Mouse (Mus musculus) embryonic fibroblast, embryonic 13.5 days (primary cell): Measurements from ENCODE around the gene Ccdc151.
A peak's percentile ranks its signal among the peaks of the same experiment; 100 is the strongest.

ENCODE experiments used
- CTCF ChIP-seq: IDR thresholded peaks from 2 replicates; pipeline ENCODE4 v1.5.1; 2011; ENCODE audit warnings: mild to moderate bottlenecking, control low read depth, low read length, moderate library complexity, borderline replicate concordance; ENCODE audit not compliant: insufficient read depth
- POLR2A ChIP-seq: IDR thresholded peaks from 2 replicates; pipeline ENCODE4 v1.6.1; 2011; ENCODE audit warnings: low read depth, mild to moderate bottlenecking, control low read depth, low read length, moderate library complexity

DNA sequence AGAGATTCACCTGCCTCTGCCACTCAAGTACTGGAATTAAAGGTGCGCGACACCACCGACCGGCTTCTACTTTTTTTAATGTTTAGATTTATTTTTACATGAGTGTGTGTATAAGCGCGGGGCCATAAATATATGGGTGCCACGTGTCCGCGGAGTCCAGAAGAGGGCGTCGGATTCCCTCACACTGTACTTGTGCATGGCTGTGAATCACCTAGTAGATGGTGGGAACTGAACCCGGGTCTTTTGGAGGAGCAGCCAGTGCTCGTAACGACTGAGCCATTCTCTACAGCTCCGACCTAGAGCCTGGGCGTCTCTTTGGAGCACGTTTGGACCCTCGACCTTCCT is 47.2 kb downstream of the Ccdc151 start:
- TF ChIP-seq POLR2A (peak; percentile 58; the same call in 1 of the 2 replicates), CTCF (peak; percentile 54; the same call in 1 of the 2 replicates)
